Mouse (Mus musculus) cerebellum, adult 9-11 months (tissue): Measurements from ENCODE around the gene Smpdl3b.
A peak's percentile ranks its signal among the peaks of the same experiment; 100 is the strongest.
"Not testable (repeated sequence)": the region's sequence is repeated elsewhere in the genome, so short reads cannot be mapped to it uniquely, and the experiment has no call there.

ENCODE experiments used
- DNase-seq: peaks from one replicate; pipeline ENCODE4 v3.0.0; 2022

Smpdl3b gene

GRCm38 (mm10) chr4:132778562-132779201, 21.6 kb upstream of the Smpdl3b start:
- no peak for DNase-seq

- DNase-seq = no peak
Observed at GRCm38 (mm10) chr4:132776764-132777163, 19.7 kb upstream of the Smpdl3b start.

- DNase-seq = no peak
Observed at GRCm38 (mm10) chr4:132774905-132775304, 17.9 kb upstream of the Smpdl3b start.

GRCm38 (mm10) chr4:132771776-132772175, 14.7 kb upstream of the Smpdl3b start:
- DNase-seq = no peak

GRCm38 (mm10) chr4:132767914-132768876, 11.1 kb upstream of the Smpdl3b start, which contains the start of gene Rpa2:
Rpa2 (plus strand) TSS chr4:132768332.
- peak; percentile 99 for DNase-seq

GRCm38 (mm10) chr4:132763125-132763524, 6.1 kb upstream of the Smpdl3b start:
- not testable (repeated sequence) for DNase-seq

- DNase-seq = no peak
Observed at GRCm38 (mm10) chr4:132762602-132763001, 5.5 kb upstream of the Smpdl3b start.

- no peak for DNase-seq
Observed at GRCm38 (mm10) chr4:132760296-132760695, 3.2 kb upstream of the Smpdl3b start.

GRCm38 (mm10) chr4:132757633-132758351, 740 bp upstream of the Smpdl3b start:
- DNase-seq = no peak

- DNase-seq = no peak
Observed at GRCm38 (mm10) chr4:132752992-132753391, 4.1 kb downstream of the Smpdl3b start.

GRCm38 (mm10) chr4:132749258-132749982, 7.6 kb downstream of the Smpdl3b start:
- DNase-seq = no peak

GRCm38 (mm10) chr4:132748778-132749177, 8.3 kb downstream of the Smpdl3b start:
- no peak for DNase-seq

- DNase-seq = no peak
Observed at GRCm38 (mm10) chr4:132747664-132748259, 9.3 kb downstream of the Smpdl3b start.

- no peak for DNase-seq
Observed at GRCm38 (mm10) chr4:132746911-132747517, 10.0 kb downstream of the Smpdl3b start.

GRCm38 (mm10) chr4:132743992-132744911, 12.8 kb downstream of the Smpdl3b start:
- no peak for DNase-seq

- no peak for DNase-seq
Observed at GRCm38 (mm10) chr4:132741491-132741890, 15.6 kb downstream of the Smpdl3b start.

GRCm38 (mm10) chr4:132737154-132737553, 19.9 kb downstream of the Smpdl3b start:
- DNase-seq = not testable (repeated sequence)

GRCm38 (mm10) chr4:132735894-132736293, 21.2 kb downstream of the Smpdl3b start:
- no peak for DNase-seq

- no peak for DNase-seq
Observed at GRCm38 (mm10) chr4:132735389-132735788, 21.7 kb downstream of the Smpdl3b start.

- no peak for DNase-seq
Observed at GRCm38 (mm10) chr4:132734766-132735165, 22.3 kb downstream of the Smpdl3b start.
